ENCODE assay signal across 8 mouse cellular contexts in genomic region chr1:105662820-105663170, GRCm38 (mm10). TPM values are rescaled to one million over a fixed set of nuclear protein-coding genes. Genes with fewer than 3 reads are reported as not detected.
DNase-seq lines count a peak whose midpoint lies in the region; ATAC-seq and TF ChIP-seq lines count a peak whose summit lies in the region.

No protein-coding gene starts in this region.

- H3K36me3 ChIP-seq in heart, embryonic 10.5 days, result peaks cover 7% of the 10 kb centered on the region; the same call in 1 of the 2 replicates
- H3K36me3 ChIP-seq in C2C12 (ENCODE audit: control insufficient read depth, insufficient read depth), result no peaks in the 10 kb centered on the region
- peaks cover 3% of the 10 kb centered on the region; the same call in 1 of the 2 replicates for H3K36me3 ChIP-seq in forebrain, embryonic 12.5 days (replicated peaks)
- H3K36me3 ChIP-seq in liver, embryonic 14.5 days (replicated peaks; ENCODE audit: control insufficient read depth, insufficient read depth, low read depth), result no peaks in the 10 kb centered on the region

- WGBS in heart, embryonic 10.5 days, result 7% methylated on average over 6 of the region's 6 CpGs
- WGBS in forebrain, embryonic 12.5 days, result 12% methylated on average over 6 of the region's 6 CpGs
- 4% methylated on average over 6 of the region's 6 CpGs for WGBS in liver, embryonic 14.5 days (ENCODE audit: insufficient replicate concordance)

- no peak for TF ChIP-seq EP300 in liver, embryonic 14.5 days (IDR thresholded peaks at IDR 0.05; ENCODE audit: low read depth)

- H3K27ac ChIP-seq in heart, embryonic 10.5 days, result peak overlapping the region; percentile 84
- 0 out of 2 replicates have a peak overlapping the region, but pooled peaks have one; percentile 46 for H3K27ac ChIP-seq in forebrain, embryonic 12.5 days
- peak overlapping the region; percentile 41 for H3K27ac ChIP-seq in liver, embryonic 14.5 days

- peak overlapping the region; percentile 72 for H3K4me2 ChIP-seq in forebrain, embryonic 12.5 days
- H3K4me2 ChIP-seq in liver, embryonic 14.5 days (ENCODE audit: low read depth), result peak overlapping the region; percentile 76

- TF ChIP-seq CTCF in C2C12 (IDR thresholded peaks at IDR 0.05; ENCODE audit: control insufficient read depth, insufficient read depth, insufficient read length), result no peak
- TF ChIP-seq CTCF in liver, embryonic 14.5 days (IDR thresholded peaks at IDR 0.05; ENCODE audit: low read depth), result no peak

- H3K4me3 ChIP-seq in heart, embryonic 10.5 days, result peak overlapping the region; percentile 87
- peak overlapping the region; percentile 90 for H3K4me3 ChIP-seq in C2C12 (ENCODE audit: insufficient read depth, poor library complexity, severe bottlenecking)
- H3K4me3 ChIP-seq in forebrain, embryonic 12.5 days (replicated peaks), result peak overlapping the region; percentile 92
- peak overlapping the region; percentile 85 to 92 for H3K4me3 ChIP-seq in liver, embryonic 14.5 days (ENCODE audit: insufficient read depth in 1 of 2, low read depth in 2 of 2, low read length in 2 of 2)

- no peaks in the 10 kb centered on the region for H3K27me3 ChIP-seq in heart, embryonic 10.5 days (ENCODE audit: insufficient read depth, poor library complexity, severe bottlenecking)
- no peaks in the 10 kb centered on the region for H3K27me3 ChIP-seq in C2C12 (ENCODE audit: control insufficient read depth, insufficient read depth, insufficient read length)
- H3K27me3 ChIP-seq in forebrain, embryonic 12.5 days, result no peaks in the 10 kb centered on the region
- H3K27me3 ChIP-seq in liver, embryonic 14.5 days (ENCODE audit: control insufficient read depth, insufficient read depth, low read length), result no peaks in the 10 kb centered on the region

- peaks cover 47% of the 10 kb centered on the region for H3K79me3 ChIP-seq in C2C12 (ENCODE audit: low read depth)

- H3K9ac ChIP-seq in forebrain, embryonic 12.5 days, result peak overlapping the region; percentile 69
- peak overlapping the region; percentile 60 for H3K9ac ChIP-seq in liver, embryonic 14.5 days (replicated peaks)

- H3K9me3 ChIP-seq in heart, embryonic 10.5 days, result no peaks in the 10 kb centered on the region
- no peaks in the 10 kb centered on the region for H3K9me3 ChIP-seq in forebrain, embryonic 12.5 days
- no peaks in the 10 kb centered on the region for H3K9me3 ChIP-seq in liver, embryonic 14.5 days (ENCODE audit: control insufficient read depth, low read length)

- DNase-seq in heart, embryonic 10.5 days (ENCODE audit: low spot score), result no peak
- no peak for DNase-seq in heart, postnatal 4 days
- peak in 1 of 3 experiments; percentile 7 for DNase-seq in liver, embryonic 14.5 days (ENCODE audit: low read depth in 3 of 3, low spot score in 3 of 3)
- DNase-seq in right cerebral cortex, postnatal 36 days (ENCODE audit: low spot score in 2 of 2), result no peak
- no peak for DNase-seq in thymus, postnatal 25 days
- no peak for DNase-seq in right cerebral cortex, adult 2 months (ENCODE audit: low spot score in 2 of 2)

- H3K4me1 ChIP-seq in heart, embryonic 10.5 days, result peaks cover 11% of the 10 kb centered on the region; the same call in 1 of the 2 replicates
- H3K4me1 ChIP-seq in forebrain, embryonic 12.5 days, result peaks cover 22% of the 10 kb centered on the region
- peaks cover 3 to 5% of the 10 kb centered on the region in 2 experiments; a peak in 1 of 4 replicates for H3K4me1 ChIP-seq in liver, embryonic 14.5 days (replicated peaks; ENCODE audit: control insufficient read depth in 2 of 2, insufficient read depth in 2 of 2, low read length in 1 of 2)

- H3K79me2 ChIP-seq in C2C12 (ENCODE audit: control insufficient read depth, insufficient read depth), result peaks cover 59% of the 10 kb centered on the region

- no peak for ATAC-seq in forebrain, embryonic 12.5 days (ENCODE audit: low FRiP score)
- no peak for ATAC-seq in liver, embryonic 14.5 days (ENCODE audit: insufficient read depth)

- peak overlapping the region; percentile 83 for H3ac ChIP-seq in C2C12 (ENCODE audit: control insufficient read depth, insufficient read length, low read depth)

TF ChIP-seq in C2C12, 6 proteins besides CTCF, POLR2A, EP300 and RAD21:
- TF ChIP-seq MYOD1 (IDR thresholded peaks at IDR 0.05; ENCODE audit: control insufficient read depth, insufficient read length, low read depth) (no peak), USF1 (IDR thresholded peaks at IDR 0.05; ENCODE audit: low read depth) (no peak), MAX (IDR thresholded peaks at IDR 0.05) (no peak), MYOG (IDR thresholded peaks at IDR 0.05; ENCODE audit: control insufficient read depth, extremely low read depth, insufficient read length) (no peak), CEBPB (IDR thresholded peaks at IDR 0.05; ENCODE audit: low read depth) (no peak), FOSL1 (IDR thresholded peaks at IDR 0.05; ENCODE audit: insufficient read depth, low read length, poor library complexity, severe bottlenecking) (no peak)

RNA-seq across cellular contexts. Expression of gene Pign, which starts 0.7 kb away (rescaled TPM):
- 12.8 and 14.9 TPM in 2 replicates for polyA plus RNA-seq in heart, embryonic 10.5 days (2016; fragmentation: Nextera tagmentation; extraction: Ambion mirVana)
- 10 to 100 TPM; 23.6 to 25.7 TPM for total RNA-seq in heart, postnatal 4 days (2021)
- 7.7 TPM for polyA plus RNA-seq in C2C12 (2012; fragmentation: generic; extraction: Trizol)
- polyA plus RNA-seq in forebrain, embryonic 12.5 days (2016; fragmentation: Nextera tagmentation; extraction: Ambion mirVana), result 15.5 and 18.3 TPM in 2 replicates
- polyA plus RNA-seq in liver, embryonic 14.5 days (2012; rRNA removed), result 2.9 and 5.1 TPM in 2 replicates
- 5.5 TPM in 2 replicates for polyA plus RNA-seq in liver, embryonic 14.5 days (2014; fragmentation: Nextera tagmentation; extraction: Ambion mirVana)

RNA-seq across cellular contexts. Expression of gene Relch, which starts 0.9 kb away (rescaled TPM):
- polyA plus RNA-seq in heart, embryonic 10.5 days (2016; fragmentation: Nextera tagmentation; extraction: Ambion mirVana), result 21.4 and 21.8 TPM in 2 replicates
- total RNA-seq in heart, postnatal 4 days (2021), result 10 to 100 TPM; 28.4 to 35.7 TPM
- polyA plus RNA-seq in C2C12 (2012; fragmentation: generic; extraction: Trizol), result 7.3 TPM
- polyA plus RNA-seq in forebrain, embryonic 12.5 days (2016; fragmentation: Nextera tagmentation; extraction: Ambion mirVana), result 39.8 and 40.6 TPM in 2 replicates
- polyA plus RNA-seq in liver, embryonic 14.5 days (2012; rRNA removed), result 6.3 and 7.2 TPM in 2 replicates
- polyA plus RNA-seq in liver, embryonic 14.5 days (2014; fragmentation: Nextera tagmentation; extraction: Ambion mirVana), result 9.0 and 11.3 TPM in 2 replicates
